Mouse (Mus musculus) heart, postnatal 10 days (tissue): Measurements from ENCODE around the gene Slc5a6. TPM values are rescaled to one million over a fixed set of nuclear protein-coding genes. Genes with fewer than 3 reads are reported as not detected.
"Not testable (repeated sequence)": the region's sequence is repeated elsewhere in the genome, so short reads cannot be mapped to it uniquely, and the experiment has no call there.

Experiments used
- DNase-seq, 2 experiments: peaks; one replicate each; pipeline ENCODE4 v3.0.0; 2021
- intact Hi-C: fragments of 180-260 bp; cut with DNase I; formaldehyde crosslinking; loops from one replicate; pipeline ENCODE4 v1.15.1; 2025
- total RNA-seq, 2 experiments: library from RNA; stranded (reverse); gene quantifications; 2 replicates each; pipeline ENCODE4 v1.2.3; 2021

The Slc5a6 gene
- total RNA-seq, 2 experiments from 2014 or later: 4.7 to 4.8 TPM

- DNase-seq: no peak
- intact Hi-C loops: no loop called here
These were observed 22.3 kb upstream of the Slc5a6 start for GRCm38 (mm10) chr5:31071059-31071458.

- DNase-seq: no peak
- intact Hi-C loops: no loop called here
These were observed 21.1 kb upstream of the Slc5a6 start for GRCm38 (mm10) chr5:31069810-31070209.

GRCm38 (mm10) chr5:31055216-31056140 is 6.8 kb upstream of the Slc5a6 start:
- DNase-seq: no peak
- intact Hi-C loops: no loop called here

GRCm38 (mm10) chr5:31054261-31055215 is 5.8 kb upstream of the Slc5a6 start, which contains the start of gene Cad:
TSS of gene Cad (plus strand) at chr5:31054780.
- intact Hi-C loops: loop anchor here (5.0 kb wide), 1 partner anchor 58 kb away; no protein-coding TSS in a partner anchor
- peak; percentile 97 for DNase-seq

- intact Hi-C loops: loop anchor here (5.0 kb wide), 1 partner anchor 59 kb away; no protein-coding TSS in a partner anchor
These were observed 5.0 kb upstream of the Slc5a6 start for GRCm38 (mm10) chr5:31053728-31054127.

GRCm38 (mm10) chr5:31050427-31050826 is 1.7 kb upstream of the Slc5a6 start:
- intact Hi-C loops: loop anchor here (5.0 kb wide), 1 partner anchor 62 kb away; no protein-coding TSS in a partner anchor
- no peak for DNase-seq

More at GRCm38 (mm10) chr5:31053728-31054127, 5.0 kb upstream of the Slc5a6 start:
- DNase-seq: not testable (repeated sequence)

- intact Hi-C loops: no loop called here
- DNase-seq: peak; percentile 99 to 100
These were observed 619 bp downstream of the Slc5a6 start, which contains the start of gene Atraid for GRCm38 (mm10) chr5:31047848-31048762. TSS of gene Atraid (plus strand) at chr5:31048312.

GRCm38 (mm10) chr5:31047074-31047473 is 1.6 kb downstream of the Slc5a6 start:
- DNase-seq: no peak
- intact Hi-C loops: no loop called here

GRCm38 (mm10) chr5:31046416-31046815 is 2.3 kb downstream of the Slc5a6 start:
- DNase-seq: no peak
- intact Hi-C loops: no loop called here

- DNase-seq: no peak
- intact Hi-C loops: no loop called here
These were observed 10.4 kb downstream of the Slc5a6 start for GRCm38 (mm10) chr5:31038171-31038845.

GRCm38 (mm10) chr5:31036556-31036955 is 12.2 kb downstream of the Slc5a6 start:
- DNase-seq, intact Hi-C loops: not testable (repeated sequence)

GRCm38 (mm10) chr5:31034669-31035068 is 14.1 kb downstream of the Slc5a6 start:
- intact Hi-C loops: no loop called here
- no peak for DNase-seq

- intact Hi-C loops: no loop called here
- DNase-seq: no peak
These were observed 17.2 kb downstream of the Slc5a6 start for GRCm38 (mm10) chr5:31031508-31031907.

GRCm38 (mm10) chr5:31030926-31031325 is 17.8 kb downstream of the Slc5a6 start:
- DNase-seq: no peak
- intact Hi-C loops: no loop called here

GRCm38 (mm10) chr5:31024641-31025040 is 24.1 kb downstream of the Slc5a6 start:
- intact Hi-C loops: no loop called here
- peak in 1 of 2 experiments; percentile 10 for DNase-seq

GRCm38 (mm10) chr5:31023254-31023653 is 25.5 kb downstream of the Slc5a6 start:
- DNase-seq: no peak
- intact Hi-C loops: no loop called here

- DNase-seq: no peak
- intact Hi-C loops: no loop called here
These were observed 26.0 kb downstream of the Slc5a6 start for GRCm38 (mm10) chr5:31022690-31023089.

GRCm38 (mm10) chr5:31021790-31022189 is 26.9 kb downstream of the Slc5a6 start:
- DNase-seq, intact Hi-C loops: not testable (repeated sequence)

- intact Hi-C loops: no loop called here
- DNase-seq: peak; percentile 30 to 44
These were observed 32.8 kb downstream of the Slc5a6 start for GRCm38 (mm10) chr5:31015913-31016312.
